Mouse (Mus musculus) v-Abl transformed pro-B cells (cell line): ENCODE data around the gene Sec16a.
"Not testable (repeated sequence)": the region's sequence is repeated elsewhere in the genome, so short reads cannot be mapped to it uniquely, and the experiment has no call there.

Source experiments
- in situ Hi-C, 2 experiments: fragments of 400-800 bp; cut with MboI; formaldehyde crosslinking; loops; one replicate each; pipeline ENCODE4 v1.15.1; 2025; ENCODE audit not compliant: unreplicated experiment in 2 of 2

Gene Sec16a

DNA sequence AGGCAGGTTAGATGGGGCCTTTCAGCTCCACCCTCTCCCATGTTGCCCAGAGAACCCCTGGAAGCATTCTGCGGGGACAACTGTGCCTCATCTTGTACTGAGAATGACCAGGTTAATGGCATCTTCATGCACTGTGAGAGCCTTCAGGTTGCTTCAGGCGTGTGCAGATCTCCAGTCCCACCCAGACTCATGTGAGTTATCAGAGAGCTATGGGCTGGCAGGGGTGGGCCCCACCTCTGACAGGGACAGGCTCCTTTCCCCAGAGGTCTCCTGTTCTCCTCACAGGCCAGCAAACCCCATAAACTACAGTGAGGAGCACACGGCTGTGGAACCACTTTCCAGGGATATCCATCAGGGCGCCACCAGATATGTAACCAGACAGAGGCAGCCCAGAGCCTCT, 44.0 kb downstream of the Sec16a start:
- in situ Hi-C loops: no loop called here

DNA sequence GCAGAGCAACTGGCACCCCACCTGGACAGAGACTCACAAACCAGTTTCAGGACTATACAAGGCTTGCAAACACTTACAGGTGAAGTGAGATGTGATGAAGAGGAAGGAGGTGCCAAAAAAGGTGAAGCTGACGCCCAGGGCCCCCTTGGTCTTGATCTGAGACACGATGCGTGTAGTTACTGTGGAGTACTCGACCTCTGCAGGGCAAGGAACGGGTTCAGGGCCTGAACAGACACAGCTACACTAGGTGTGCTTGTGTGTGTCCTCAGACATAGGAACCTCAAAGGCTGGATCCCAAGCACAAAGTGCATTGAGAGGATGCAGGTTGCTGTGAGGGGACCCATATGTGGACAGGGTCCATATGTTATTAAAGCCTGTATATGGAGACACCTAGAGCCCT, 44.7 kb downstream of the Sec16a start:
- in situ Hi-C loops: no loop called here

DNA sequence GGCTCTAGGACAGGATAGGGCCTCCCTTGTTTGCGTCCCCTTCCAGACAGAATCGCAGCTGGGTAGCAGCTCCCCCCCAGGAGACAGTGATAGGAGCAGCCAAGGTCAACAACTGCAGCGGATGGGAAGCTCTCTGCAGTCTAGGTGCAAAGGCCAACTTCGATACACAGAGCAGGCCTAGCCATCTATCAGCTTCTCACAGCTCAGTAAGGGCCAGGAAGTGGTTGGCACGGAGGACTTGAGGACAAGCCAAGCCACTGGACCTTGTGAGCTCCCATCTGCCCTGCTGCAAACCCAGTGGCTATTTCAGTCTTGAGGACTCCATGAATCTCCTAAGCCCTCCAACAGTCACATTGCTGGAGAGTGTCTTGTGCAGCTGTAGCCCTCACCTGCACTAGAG, 45.4 kb downstream of the Sec16a start:
- in situ Hi-C loops: no loop called here

DNA sequence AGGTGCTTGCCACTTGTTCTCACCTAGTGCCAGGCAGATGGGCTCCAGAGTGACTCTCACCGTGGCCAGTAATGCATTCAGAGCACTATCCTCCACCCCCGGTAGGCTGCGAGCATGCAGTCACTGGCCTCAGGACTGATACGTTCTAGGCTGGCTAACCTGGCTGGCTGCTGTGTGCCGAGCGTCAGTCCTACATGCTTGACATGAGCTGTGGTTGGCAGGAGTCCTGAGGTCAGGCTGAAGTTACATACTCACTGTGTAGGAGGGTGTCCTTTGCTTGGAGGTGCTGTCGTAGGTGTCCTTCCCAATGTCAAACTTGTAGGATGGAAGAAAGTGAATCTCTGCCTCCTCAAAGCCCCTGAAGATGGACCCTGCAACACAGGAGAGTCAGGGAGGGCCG, 46.0 kb downstream of the Sec16a start:
- in situ Hi-C loops: no loop called here

DNA sequence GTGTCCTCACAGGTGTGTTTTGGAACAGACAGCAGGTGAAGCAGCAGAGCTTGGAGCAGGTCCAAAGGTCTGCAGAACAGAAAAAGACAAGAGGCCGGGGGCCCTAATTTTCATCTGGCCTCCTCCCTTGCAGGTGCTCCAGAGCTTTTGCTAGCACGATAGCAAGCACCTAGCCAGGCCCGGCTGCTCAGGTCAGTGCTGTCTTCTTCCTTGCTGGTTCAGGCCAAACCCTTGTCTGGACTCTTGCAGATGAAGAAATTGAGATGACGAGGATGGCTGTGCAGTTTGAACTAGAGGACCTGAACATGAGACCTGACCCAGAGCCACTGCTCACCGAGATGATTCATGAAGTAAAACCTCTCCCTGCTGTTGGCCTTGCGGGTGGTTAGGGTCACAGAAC, 53.4 kb downstream of the Sec16a start:
- in situ Hi-C loops: no loop called here

DNA sequence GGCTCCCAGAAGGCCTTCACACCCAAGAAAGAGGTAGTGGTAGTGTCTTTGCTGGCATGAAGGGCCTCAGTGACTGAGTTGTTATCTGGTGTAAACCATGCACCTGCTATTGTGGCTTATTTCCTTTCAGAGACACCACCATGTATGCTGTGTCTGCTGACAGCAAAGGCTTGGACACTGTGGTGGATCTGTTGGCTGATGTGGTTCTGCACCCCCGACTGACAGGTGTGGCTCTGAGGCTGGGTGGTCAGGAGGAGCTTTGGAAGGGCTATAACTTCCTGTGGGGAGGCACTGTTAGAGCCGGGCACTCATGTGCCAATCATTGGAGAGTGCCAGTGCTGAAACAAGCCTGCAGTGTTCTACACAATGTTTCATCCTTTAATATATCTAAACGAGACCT, 54.1 kb downstream of the Sec16a start:
- in situ Hi-C loops: no loop called here

DNA sequence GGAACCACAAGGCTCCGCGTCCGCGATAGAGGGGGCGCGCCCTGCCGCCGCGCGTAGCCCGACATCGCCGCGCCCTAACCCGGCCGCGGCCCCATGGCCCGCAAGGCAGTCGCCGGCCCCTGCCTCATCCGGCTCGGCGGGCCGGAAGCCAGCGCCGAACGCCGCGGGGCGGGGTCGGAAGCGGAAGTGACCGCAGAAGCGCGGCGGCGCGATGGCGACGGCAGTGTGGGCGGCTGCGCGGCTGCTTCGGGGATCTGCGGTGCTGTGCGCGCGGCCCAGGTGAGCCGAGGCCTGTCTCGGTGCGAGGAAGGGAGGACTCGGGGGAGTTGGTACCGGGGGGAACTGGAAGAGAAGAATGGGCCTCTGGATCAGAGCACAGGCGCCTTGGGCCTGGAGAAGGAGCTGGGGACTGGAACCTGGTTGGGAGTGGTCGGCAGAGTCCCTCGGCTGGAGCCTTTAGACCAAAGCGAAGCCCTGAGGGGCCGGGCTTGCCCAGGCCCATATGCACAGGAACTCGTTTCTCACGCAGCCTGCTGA, 55.8 kb downstream of the Sec16a start, which contains the start of the genes Entr1 and Pmpca:
Gene Entr1 (minus strand): TSS at position 163 of the 537 bp plus-strand sequence.
Gene Pmpca (plus strand): TSS at position 186 of the 537 bp plus-strand sequence.
- in situ Hi-C loops: no loop called here

DNA sequence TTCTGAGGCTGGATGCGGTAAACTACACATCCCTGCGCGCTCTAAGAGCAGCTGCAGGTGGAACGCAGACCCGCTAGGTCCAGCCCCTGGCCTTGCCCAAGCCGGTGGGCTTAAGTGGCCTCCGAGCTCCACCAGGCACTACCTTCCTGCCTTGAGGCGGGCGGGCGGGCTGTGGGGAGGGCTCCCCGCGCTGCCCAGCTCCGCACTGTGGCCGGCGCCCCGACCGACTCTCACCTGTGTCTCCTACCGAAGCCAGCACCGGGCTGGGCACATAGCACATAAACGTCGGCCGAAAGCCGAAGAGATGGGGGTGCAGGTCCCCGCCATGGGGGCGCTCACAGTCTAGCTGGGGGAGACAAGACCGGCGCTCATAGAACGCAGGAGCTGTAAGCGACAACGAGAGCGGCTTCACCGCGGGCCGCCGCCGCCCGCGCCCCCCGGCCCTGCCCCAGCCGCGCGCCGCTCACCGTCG, 56.3 kb downstream of the Sec16a start:
- in situ Hi-C loops: no loop called here

DNA sequence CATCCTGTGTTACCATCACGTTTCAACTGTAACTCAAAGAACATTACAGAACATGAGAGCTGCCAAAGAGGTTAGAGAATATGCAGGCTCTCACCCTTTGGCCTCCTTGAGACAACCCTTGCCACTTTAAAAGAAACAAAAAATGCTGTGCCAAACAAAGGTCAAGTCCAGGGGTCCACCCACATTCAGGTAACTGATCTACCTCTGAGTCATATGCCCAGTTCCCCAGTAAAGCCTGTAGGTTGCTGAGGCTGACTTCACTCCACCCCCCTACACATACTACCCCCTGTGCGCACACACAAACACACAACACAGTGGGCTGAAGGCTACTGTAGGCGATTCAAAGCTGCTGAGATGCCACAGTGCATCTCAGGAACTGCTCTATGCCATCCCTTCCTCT, 57.3 kb downstream of the Sec16a start:
- in situ Hi-C loops: no loop called here

DNA sequence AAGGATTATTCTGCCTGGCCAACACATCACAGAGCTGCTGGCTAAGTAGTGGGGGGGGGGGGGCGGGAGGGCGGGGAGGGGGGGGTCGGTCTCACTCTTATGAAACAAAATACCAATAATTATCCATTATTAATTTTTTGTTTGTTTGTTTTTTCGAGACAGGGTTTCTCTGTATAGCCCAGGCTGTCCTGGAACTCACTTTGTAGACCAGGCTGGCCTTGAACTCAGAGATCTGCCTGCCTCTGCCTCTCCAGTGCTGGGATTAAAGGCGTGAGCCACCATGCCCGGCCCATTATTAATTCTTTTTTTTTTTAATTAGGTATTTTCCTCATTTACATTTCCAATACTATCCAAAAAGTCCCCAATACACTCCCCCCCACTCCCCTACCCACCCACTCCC, 64.1 kb downstream of the Sec16a start:
- in situ Hi-C loops: not testable (repeated sequence)

DNA sequence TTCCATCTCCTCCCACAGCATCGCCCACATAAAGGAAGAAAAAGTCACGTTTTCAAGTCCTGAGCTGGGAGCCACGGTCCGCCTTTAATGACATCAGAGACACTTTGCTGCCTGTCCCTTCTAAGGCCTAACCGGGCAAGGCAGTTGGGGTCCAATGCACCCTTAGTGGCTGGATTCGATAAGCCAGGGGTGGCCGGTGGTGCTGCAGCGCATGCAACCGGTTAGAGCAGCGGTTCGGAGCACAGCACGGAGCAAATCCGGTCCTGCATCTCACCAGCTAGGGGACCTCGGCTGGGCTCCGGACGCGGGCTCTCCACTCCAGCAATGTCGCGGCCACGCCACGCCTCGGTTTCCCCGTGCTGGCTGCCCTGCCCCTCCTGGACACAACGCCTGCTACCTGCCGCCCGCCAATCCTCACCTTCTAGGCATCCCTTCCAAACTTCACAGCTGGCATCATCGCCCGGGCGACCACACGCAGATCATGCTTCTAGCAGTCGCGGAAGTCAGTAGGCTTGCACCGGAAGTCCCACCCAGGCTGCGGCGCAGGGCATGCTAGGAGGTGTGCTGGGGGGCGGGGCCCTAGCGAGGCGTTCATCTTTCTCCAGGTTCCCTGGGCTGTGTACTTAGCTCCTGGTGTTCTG, 64.8 kb downstream of the Sec16a start, which contains the start of gene Snapc4:
Gene Snapc4 (minus strand): TSS at position 523 of the 641 bp plus-strand sequence.
- in situ Hi-C loops: no loop called here

DNA sequence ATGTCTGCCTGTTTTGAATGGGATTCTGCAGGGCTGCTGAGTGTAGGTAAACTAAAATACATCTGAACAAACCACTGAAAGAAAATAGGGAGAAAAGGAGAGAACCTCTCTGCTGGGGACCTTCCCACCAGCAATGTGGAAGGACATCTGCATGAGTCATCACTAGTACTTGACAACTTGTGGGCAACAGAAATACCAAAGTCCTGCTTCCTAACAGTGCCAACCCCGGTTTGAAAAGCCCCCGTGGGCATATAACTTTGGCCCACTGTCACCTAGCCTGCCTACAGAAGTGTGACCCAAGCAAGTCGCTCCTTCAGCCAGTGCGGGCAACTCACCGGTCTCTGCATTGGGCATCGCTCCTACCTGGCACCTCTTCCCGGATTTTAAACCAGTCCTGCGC, 72.6 kb downstream of the Sec16a start:
- in situ Hi-C loops: no loop called here

DNA sequence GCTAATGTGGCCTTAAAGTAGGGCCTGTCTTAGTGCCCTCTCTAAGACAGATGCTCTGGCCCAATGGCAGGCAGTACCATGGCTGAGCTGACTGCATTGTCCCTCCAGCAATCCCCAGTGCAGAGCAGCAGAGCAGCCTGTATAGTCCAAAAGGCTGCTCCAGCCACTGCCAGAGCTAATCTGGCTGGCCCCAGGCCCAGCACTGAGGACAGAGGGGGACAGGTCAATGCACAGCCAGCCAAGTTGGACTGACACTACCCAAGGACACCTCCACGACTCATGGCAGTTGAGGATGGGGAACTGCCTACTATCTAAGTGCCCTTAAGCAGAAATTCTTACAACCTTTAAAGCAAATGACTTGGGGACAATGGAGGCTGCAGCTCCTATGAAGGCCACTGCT, 76.4 kb downstream of the Sec16a start:
- in situ Hi-C loops: no loop called here

DNA sequence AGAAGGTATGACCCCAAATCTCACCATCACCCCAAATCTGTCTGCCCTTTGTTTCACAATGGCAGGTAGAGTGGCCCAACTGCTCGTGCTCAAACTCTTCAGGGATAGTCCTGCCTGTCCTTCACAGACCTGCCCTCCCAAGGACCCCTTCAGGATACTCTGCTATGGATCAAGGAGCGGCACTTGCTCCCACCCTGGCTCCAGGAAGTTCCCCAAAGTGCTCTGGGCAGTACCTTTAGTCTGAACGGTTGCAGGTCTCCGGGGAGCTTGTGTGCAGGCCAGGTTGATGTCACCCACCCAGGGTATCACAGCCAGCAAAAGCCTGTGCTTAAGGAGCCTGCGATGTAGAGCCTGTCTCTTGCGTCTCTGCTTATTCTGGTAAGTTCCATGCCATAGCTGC, 77.1 kb downstream of the Sec16a start:
- in situ Hi-C loops: no loop called here

DNA sequence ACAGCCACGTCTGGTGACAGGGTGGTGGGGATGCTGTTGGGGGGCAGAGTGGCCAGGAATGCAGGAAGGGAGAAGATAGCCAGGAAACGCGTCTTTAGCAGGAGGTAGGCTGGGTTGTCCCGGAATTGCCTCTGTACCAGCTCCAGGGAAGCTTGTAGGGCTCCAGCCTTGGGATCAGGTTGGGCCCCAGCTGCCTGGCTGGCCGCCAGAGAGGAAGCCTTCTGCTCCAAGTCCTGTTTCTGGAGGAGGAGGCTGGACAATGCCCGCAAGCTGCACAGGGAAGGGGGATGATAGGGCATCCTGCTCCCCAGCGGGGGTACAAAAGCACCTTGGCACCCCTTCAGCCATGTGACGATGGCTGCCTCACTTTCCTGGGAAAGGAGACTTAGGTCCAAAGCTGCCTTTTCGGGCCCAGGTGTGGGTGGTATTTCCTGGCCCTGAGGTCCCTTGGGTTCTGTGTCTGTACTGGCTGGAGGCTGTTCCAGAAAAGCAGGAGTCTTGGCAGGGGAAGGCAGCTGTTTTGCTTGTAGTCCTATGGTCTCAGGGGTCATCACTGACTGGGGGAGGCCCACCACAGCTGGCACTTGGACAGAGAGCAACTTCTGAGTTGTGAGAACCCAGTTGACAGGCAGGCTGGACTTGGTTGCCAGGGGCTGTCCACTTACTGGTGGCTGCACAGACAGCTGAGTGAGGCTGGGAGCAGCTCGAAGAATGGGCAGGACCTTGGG, 80.1 kb downstream of the Sec16a start:
- in situ Hi-C loops: no loop called here

DNA sequence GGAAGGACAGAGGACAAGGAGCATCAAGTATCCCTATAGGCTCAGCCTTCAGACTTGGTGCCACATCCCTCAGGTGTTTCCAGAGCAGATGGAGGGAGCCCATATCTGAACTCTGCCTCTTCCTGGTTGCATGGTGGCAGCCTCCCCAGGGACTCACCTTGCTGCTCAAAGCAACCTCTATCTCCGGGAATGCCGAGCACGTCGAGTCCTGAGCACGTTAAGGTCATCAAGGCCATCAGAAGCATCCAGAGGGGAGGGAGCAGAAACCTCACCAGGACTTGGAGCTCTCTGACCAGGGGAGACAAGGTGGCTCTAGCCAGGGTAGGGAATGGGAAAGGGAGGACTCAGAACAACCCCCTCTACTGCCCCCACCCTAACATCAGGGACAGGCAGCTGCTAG, 81.5 kb downstream of the Sec16a start:
- in situ Hi-C loops: no loop called here

DNA sequence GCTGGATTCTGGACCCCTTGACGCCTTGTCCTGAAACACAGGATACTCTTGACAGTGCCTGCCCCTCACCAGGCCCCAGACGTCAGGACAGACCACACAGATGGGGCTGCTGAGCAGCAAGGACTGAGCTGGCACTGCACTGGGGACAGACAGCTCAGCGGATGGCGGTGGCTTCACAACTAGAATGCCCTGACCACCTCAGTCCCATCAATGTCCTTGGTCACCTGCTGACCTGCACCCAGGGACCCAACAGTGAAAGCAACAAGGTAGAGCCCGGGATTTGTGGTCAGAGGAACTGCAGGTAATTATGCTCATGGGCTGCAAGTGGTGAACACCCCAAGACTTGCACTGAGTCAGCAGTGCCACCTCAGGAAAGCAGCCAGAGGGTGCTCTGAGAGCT, 82.0 kb downstream of the Sec16a start:
- in situ Hi-C loops: no loop called here

DNA sequence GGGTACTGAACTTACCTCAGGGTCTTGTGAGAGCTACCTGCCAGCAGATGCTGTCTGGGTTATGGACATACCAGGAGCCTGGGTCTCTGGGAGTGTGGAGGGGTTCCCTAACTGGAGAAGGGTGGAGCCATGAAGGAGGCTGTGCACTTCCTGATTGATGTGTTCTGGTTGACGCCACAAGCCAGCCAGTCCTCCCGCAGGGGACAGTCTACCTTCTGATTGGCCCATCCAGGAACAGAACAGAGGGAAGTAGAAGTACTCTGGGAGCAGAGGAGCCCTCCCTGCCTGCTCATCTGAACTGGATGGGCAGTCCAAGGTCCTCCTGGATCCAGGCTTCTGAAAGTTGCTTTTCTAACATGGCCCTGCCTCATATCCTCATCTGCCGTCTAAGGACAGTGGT, 84.2 kb downstream of the Sec16a start, which contains the start of gene Card9:
Gene Card9 (minus strand): TSS at position 147 of the 400 bp plus-strand sequence.
- in situ Hi-C loops: no loop called here

DNA sequence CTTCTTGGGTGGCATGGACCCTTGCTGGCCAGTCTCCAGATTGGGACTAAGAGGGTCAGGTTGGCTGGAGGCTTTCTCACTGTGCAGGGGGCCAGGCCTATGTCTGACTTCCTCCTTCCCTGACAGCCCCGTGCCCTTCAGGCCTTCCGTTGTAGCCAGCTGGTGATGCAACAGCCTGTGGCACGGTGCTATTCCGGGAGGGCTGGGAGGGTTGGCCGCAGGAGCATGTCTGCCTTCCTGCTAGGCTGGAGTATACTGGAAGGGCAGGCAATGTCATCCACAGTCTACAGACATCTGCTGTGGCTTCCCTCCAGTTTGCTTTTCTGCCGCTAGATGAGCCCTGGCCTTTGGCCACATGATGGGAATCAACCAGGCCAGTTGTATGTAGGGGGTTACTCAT, 85.0 kb downstream of the Sec16a start:
- in situ Hi-C loops: no loop called here
